Mouse (Mus musculus): ENCODE results near the gene Cd79a. TPM values are rescaled to one million over a fixed set of nuclear protein-coding genes. Genes with fewer than 3 reads are reported as not detected.

The Cd79a gene
- total and polyA plus RNA-seq, 3 experiments = 51.8 to 422 (median 75.2) TPM

DNA sequence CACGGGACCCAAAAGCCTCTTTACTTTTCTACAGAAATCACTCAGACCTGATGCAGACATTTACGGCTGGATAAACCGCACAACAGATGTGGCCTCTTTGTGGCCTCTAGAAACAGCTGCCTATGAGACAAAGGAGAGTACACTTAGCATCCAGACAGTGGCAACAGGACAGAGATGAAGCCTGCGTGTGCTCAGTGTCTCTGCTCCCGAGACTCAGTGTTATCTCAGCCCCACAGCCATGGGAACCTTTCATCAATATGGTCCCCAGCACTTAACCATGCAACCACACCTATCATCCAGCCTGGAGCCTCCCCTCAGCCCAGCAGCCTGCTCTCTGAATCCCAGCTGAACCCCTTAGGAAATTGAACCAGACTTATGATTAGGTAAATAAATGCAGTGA is 37.9 kb upstream of the Cd79a start:
- TF ChIP-seq IRF4 (IDR thresholded peaks at IDR 0.05; ENCODE audit: low read depth, low read length) (peak; percentile 18; the same call in 1 of the 2 replicates), BHLHE40 (IDR thresholded peaks at IDR 0.05; ENCODE audit: low read depth, low read length) (peak; percentile 18; the same call in 1 of the 2 replicates), ZNF384 (IDR thresholded peaks at IDR 0.05; ENCODE audit: low read depth, low read length) (no peak), E2F4 (IDR thresholded peaks at IDR 0.05; ENCODE audit: insufficient replicate concordance, low read depth, low read length) (no peak)
- Histone ChIP-seq H3K4me3 (replicated peaks in 1 of 3; ENCODE audit: low read depth in 2 of 3, low read length in 2 of 3, poor library complexity in 1 of 3) (no peak overlapping the region), H3K27ac (ENCODE audit: insufficient read depth, low read depth) (no peak overlapping the region), H3K36me3 (replicated peaks in 1 of 2; ENCODE audit: control insufficient read depth in 1 of 2, insufficient read depth in 1 of 2, low read length in 1 of 2) (no peaks in the 10 kb centered on the region), H3K9me3 (replicated peaks; ENCODE audit: low read length) (peaks cover 2% of the 10 kb centered on the region), H3K27me3 (replicated peaks) (peaks cover 19% of the 10 kb centered on the region), H3K4me1 (ENCODE audit: control insufficient read depth in 1 of 2, insufficient read depth in 2 of 2) (peaks cover 0 to 19% of the 10 kb centered on the region in 2 experiments; a peak in 2 of 4 replicates), H3K4me2 (ENCODE audit: insufficient read depth, low read depth, poor library complexity, severe bottlenecking) (no peak overlapping the region), H3K79me2 (replicated peaks; ENCODE audit: control insufficient read depth, extremely low read depth, insufficient read depth, poor library complexity, severe bottlenecking) (no peaks in the 10 kb centered on the region), H3K9ac (ENCODE audit: insufficient read depth, low read depth) (no peak overlapping the region)
- no peak for DNase-seq (ENCODE audit: extremely low read depth)
- in situ Hi-C loops (cut with MboI; ENCODE audit: low pct_ligation_motif_present, low pct_unique_long_range_greater_than_20kb, low sequenced_read_pairs) (loop anchor here (10.0 kb wide), 1 partner anchor 46 kb away; the partner anchor contains the start of gene Arhgef1), dilution Hi-C loops (cut with MboI; ENCODE audit: extremely low pct_ligation_motif_present, extremely low pct_unique_long_range_greater_than_20kb, low sequenced_read_pairs) (no loop called here)

DNA sequence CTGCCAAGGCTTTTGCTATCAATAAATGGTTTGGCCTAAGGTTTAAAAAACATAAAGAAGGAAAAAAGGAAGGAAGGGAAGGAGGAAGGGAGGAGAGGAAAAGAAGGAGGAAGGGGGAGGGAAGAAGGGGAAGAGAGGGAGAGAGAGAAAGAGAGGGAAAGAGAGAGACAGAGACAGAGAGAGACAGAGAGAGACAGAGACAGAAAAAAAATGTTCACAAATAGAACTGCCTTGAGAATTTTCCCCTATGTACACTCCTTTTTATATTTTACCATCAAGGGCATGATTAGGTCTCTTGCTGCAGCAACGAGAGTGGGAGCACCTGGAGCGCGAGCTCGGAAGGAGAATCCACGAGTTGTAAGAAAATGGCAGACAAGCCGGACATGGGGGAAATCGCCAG is 35.3 kb upstream of the Cd79a start, which contains the start of gene Gm9844:
TSS of gene Gm9844 (plus strand) at position 301 of the 400 bp plus-strand sequence.
- dilution Hi-C loops (cut with MboI; ENCODE audit: extremely low pct_ligation_motif_present, extremely low pct_unique_long_range_greater_than_20kb, low sequenced_read_pairs) = no loop called here
- H3K9ac ChIP-seq (ENCODE audit: insufficient read depth, low read depth) = no peak within 1 kb of the TSS
- H3K4me1 ChIP-seq (ENCODE audit: control insufficient read depth in 1 of 2, insufficient read depth in 2 of 2) = peaks cover 0 to 7% of the 10 kb centered on the region in 2 experiments; a peak in 2 of 4 replicates

DNA sequence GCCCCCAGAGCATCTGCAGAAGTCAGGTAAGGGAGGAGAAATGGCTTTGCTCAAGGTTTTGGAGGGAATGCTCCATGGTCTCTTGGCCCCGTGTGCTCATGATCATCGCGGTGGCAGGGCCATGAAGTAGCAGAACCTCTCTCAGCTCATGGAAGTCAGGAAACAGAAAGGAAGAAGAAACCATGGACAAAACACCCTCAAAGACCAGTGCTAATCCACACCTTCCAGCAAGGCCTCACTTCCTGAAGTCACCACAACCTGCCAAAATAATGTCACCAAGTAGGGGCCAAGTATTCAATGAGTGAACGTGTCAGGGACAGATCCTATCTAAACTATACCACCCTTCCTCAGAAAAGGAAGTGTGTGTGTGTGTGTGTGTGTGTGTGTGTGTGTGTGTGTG is 34.3 kb upstream of the Cd79a start:
- Histone ChIP-seq H3K36me3 (replicated peaks in 1 of 2; ENCODE audit: control insufficient read depth in 1 of 2, insufficient read depth in 1 of 2, low read length in 1 of 2) (no peaks in the 10 kb centered on the region), H3K9ac (ENCODE audit: insufficient read depth, low read depth) (no peak overlapping the region), H3K79me2 (replicated peaks; ENCODE audit: control insufficient read depth, extremely low read depth, insufficient read depth, poor library complexity, severe bottlenecking) (no peaks in the 10 kb centered on the region), H3K4me3 (replicated peaks in 1 of 3; ENCODE audit: low read depth in 2 of 3, low read length in 2 of 3, poor library complexity in 1 of 3) (no peak overlapping the region), H3K27me3 (replicated peaks) (peaks cover 19% of the 10 kb centered on the region), H3K4me1 (ENCODE audit: control insufficient read depth in 1 of 2, insufficient read depth in 2 of 2) (peaks cover 0 to 7% of the 10 kb centered on the region in 2 experiments; a peak in 2 of 4 replicates), H3K9me3 (replicated peaks; ENCODE audit: low read length) (peaks cover 2% of the 10 kb centered on the region), H3K4me2 (ENCODE audit: insufficient read depth, low read depth, poor library complexity, severe bottlenecking) (no peak overlapping the region), H3K27ac (ENCODE audit: insufficient read depth, low read depth) (no peak overlapping the region)
- dilution Hi-C loops (cut with MboI; ENCODE audit: extremely low pct_ligation_motif_present, extremely low pct_unique_long_range_greater_than_20kb, low sequenced_read_pairs) (no loop called here), in situ Hi-C loops (cut with MboI; ENCODE audit: low pct_ligation_motif_present, low pct_unique_long_range_greater_than_20kb, low sequenced_read_pairs) (no loop called here)
- DNase-seq (ENCODE audit: extremely low read depth) = no peak
- TF ChIP-seq CHD1 (IDR thresholded peaks at IDR 0.05; ENCODE audit: low read depth, low read length) = no peak
- no peak for TF ChIP-seq ZNF384 (IDR thresholded peaks at IDR 0.05; ENCODE audit: low read depth, low read length)
- TF ChIP-seq CTCF (conservative IDR thresholded peaks at IDR 0.05 in 1 of 2, IDR thresholded peaks at IDR 0.05 in 1 of 2; ENCODE audit: low read depth in 2 of 2, low read length in 2 of 2) = no peak
- TF ChIP-seq SIN3A (IDR thresholded peaks at IDR 0.05; ENCODE audit: low read length) = no peak
- TF ChIP-seq KAT2A (IDR thresholded peaks at IDR 0.05; ENCODE audit: insufficient replicate concordance, low read length) = no peak
- no peak for TF ChIP-seq TBP (conservative IDR thresholded peaks at IDR 0.05; ENCODE audit: low read depth, low read length)
- no peak for TF ChIP-seq ZMIZ1 (IDR thresholded peaks at IDR 0.05; ENCODE audit: low read depth, low read length)
- TF ChIP-seq GABPA (IDR thresholded peaks at IDR 0.05; ENCODE audit: insufficient replicate concordance, low read depth, low read length) = no peak
- TF ChIP-seq SMC3 (IDR thresholded peaks at IDR 0.05; ENCODE audit: low read depth, low read length) = no peak
- no peak for TF ChIP-seq MYC (IDR thresholded peaks at IDR 0.05; ENCODE audit: low read depth, low read length)
- TF ChIP-seq CHD2 (IDR thresholded peaks at IDR 0.05; ENCODE audit: low read length) = no peak
- no peak for TF ChIP-seq E2F4 (IDR thresholded peaks at IDR 0.05; ENCODE audit: insufficient replicate concordance, low read depth, low read length)
- no peak for TF ChIP-seq UBTF (IDR thresholded peaks at IDR 0.05; ENCODE audit: low read depth, low read length)
- no peak for TF ChIP-seq ELF1 (IDR thresholded peaks at IDR 0.05; ENCODE audit: low read depth, low read length)
- TF ChIP-seq ZKSCAN1 (IDR thresholded peaks at IDR 0.05; ENCODE audit: borderline replicate concordance, low read depth, low read length) = no peak
- TF ChIP-seq MAFK (IDR thresholded peaks at IDR 0.05; ENCODE audit: insufficient replicate concordance, low read length) = no peak
- no peak for TF ChIP-seq PAX5 (IDR thresholded peaks at IDR 0.05; ENCODE audit: low read length)
- no peak for TF ChIP-seq TCF12 (IDR thresholded peaks at IDR 0.05; ENCODE audit: low read depth, low read length)
- TF ChIP-seq JUND (conservative IDR thresholded peaks at IDR 0.05; ENCODE audit: low read depth, low read length) = no peak

More for the DNA sequence above, 35.3 kb upstream of the Cd79a start, which contains the start of gene Gm9844:
- no peaks in the 10 kb centered on the region for H3K36me3 ChIP-seq (replicated peaks in 1 of 2; ENCODE audit: control insufficient read depth in 1 of 2, insufficient read depth in 1 of 2, low read length in 1 of 2)
- H3K9me3 ChIP-seq (replicated peaks; ENCODE audit: low read length) = peaks cover 2% of the 10 kb centered on the region
- no peak for DNase-seq (ENCODE audit: extremely low read depth)
- peaks cover 19% of the 10 kb centered on the region for H3K27me3 ChIP-seq (replicated peaks)
- TF ChIP-seq MEF2A (IDR thresholded peaks at IDR 0.05; ENCODE audit: borderline replicate concordance, low read depth, low read length) = no peak
- no peak for TF ChIP-seq E2F4 (IDR thresholded peaks at IDR 0.05; ENCODE audit: insufficient replicate concordance, low read depth, low read length)
- TF ChIP-seq NELFE (IDR thresholded peaks at IDR 0.05; ENCODE audit: low read depth, low read length) = no peak
- TF ChIP-seq USF1 (IDR thresholded peaks at IDR 0.05; ENCODE audit: low read depth, low read length) = no peak
- no peak for TF ChIP-seq KAT2A (IDR thresholded peaks at IDR 0.05; ENCODE audit: insufficient replicate concordance, low read length)
- no peak for TF ChIP-seq SIN3A (IDR thresholded peaks at IDR 0.05; ENCODE audit: low read length)
- TF ChIP-seq JUN (IDR thresholded peaks at IDR 0.05; ENCODE audit: insufficient read depth, low read depth, low read length) = no peak
- TF ChIP-seq MAZ (IDR thresholded peaks at IDR 0.05; ENCODE audit: low read depth, low read length) = no peak
- no peak for TF ChIP-seq IRF4 (IDR thresholded peaks at IDR 0.05; ENCODE audit: low read depth, low read length)
- TF ChIP-seq HCFC1 (IDR thresholded peaks at IDR 0.05; ENCODE audit: low read depth, low read length) = no peak
- no peak for TF ChIP-seq BHLHE40 (IDR thresholded peaks at IDR 0.05; ENCODE audit: low read depth, low read length)
- TF ChIP-seq ZNF384 (IDR thresholded peaks at IDR 0.05; ENCODE audit: low read depth, low read length) = no peak
- no peak for TF ChIP-seq TCF12 (IDR thresholded peaks at IDR 0.05; ENCODE audit: low read depth, low read length)
- TF ChIP-seq MXI1 (IDR thresholded peaks at IDR 0.05; ENCODE audit: low read depth, low read length) = no peak
- in situ Hi-C loops (cut with MboI; ENCODE audit: low pct_ligation_motif_present, low pct_unique_long_range_greater_than_20kb, low sequenced_read_pairs) = no loop called here
- no peak within 1 kb of the TSS for H3K4me3 ChIP-seq (replicated peaks in 1 of 3; ENCODE audit: low read depth in 2 of 3, low read length in 2 of 3, poor library complexity in 1 of 3)
- no peaks in the 10 kb centered on the region for H3K79me2 ChIP-seq (replicated peaks; ENCODE audit: control insufficient read depth, extremely low read depth, insufficient read depth, poor library complexity, severe bottlenecking)
- H3K4me2 ChIP-seq (ENCODE audit: insufficient read depth, low read depth, poor library complexity, severe bottlenecking) = no peak within 1 kb of the TSS
- no peak within 1 kb of the TSS for H3K27ac ChIP-seq (ENCODE audit: insufficient read depth, low read depth)

All from CH12.LX (cell line).